Mouse (Mus musculus): Measurements from ENCODE around the gene Zfp446. TPM values are rescaled to one million over a fixed set of nuclear protein-coding genes. Genes with fewer than 3 reads are reported as not detected.
"Not testable (repeated sequence)": the region's sequence is repeated elsewhere in the genome, so short reads cannot be mapped to it uniquely, and the experiment has no call there.

Gene Zfp446
- total RNA-seq (2015): 1.7 and 1.8 TPM in 2 replicates
- 0.92 and 2.2 TPM in 2 replicates for total RNA-seq (2017)

DNA sequence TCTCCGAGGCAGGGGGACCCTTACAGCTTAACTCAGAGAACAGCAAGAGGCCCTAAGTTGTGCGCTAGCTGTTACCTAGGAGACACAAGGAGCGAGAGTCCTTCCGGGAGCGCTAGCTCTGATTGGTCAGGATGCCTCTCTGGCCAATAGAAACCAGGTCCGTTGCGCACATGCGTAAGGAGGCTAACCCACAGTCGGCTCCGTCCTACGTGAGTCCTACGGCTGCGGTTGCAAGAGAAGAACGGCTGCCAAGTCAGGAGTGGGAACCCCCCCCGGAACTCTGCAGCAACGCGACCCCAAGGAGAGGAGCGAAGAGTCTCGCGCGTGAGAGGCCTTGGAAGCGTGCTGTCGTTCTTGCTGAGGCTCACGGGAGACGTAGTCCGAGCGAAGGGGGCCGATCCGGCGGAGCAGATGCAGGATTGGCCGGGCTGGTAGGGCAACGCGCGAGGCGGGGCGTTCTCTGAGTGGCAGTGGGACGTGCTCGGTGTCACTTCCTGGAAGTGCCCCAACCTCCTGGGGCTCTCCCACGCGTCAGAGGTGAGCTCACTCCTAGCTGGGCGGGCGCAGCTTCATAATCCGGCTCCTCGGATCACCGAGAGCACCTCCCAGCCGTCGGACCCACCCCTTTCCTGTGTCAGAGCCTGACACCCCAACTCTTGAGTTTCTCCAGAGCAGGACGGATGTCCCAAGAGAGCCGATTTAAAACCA, at the start of gene Zfp446:
Zfp446 (plus strand) TSS at position 167 of the 708 bp plus-strand sequence.
- ATAC-seq (ENCODE audit: poor library complexity, severe bottlenecking): peak; percentile 94

DNA sequence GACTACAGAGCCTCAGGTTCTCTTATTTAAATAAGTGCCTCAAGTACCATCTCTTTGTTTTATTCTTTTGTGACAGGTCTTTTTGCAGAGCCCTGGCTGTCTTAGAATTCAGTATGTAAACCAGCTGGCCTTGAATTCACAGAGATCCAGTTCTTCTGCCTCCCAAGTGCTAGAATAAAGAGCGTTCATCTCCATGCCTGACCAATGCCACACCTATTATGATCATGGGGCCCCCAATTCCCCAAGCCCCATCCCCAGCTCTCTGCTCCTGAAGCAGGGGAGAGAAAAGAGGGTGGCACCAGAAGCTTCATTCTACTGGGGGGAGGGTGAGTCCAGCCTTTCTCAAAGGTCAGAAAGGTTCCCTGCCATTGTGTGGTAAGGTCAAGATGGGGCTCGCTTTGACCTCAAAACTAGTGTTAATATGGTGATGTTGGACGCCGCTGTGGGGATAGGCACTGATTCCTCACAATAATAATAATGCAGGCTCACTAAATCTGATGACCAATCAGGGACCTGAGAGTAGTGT, 44.0 kb upstream of the Zfp446 start:
- ATAC-seq (ENCODE audit: poor library complexity, severe bottlenecking): no peak

DNA sequence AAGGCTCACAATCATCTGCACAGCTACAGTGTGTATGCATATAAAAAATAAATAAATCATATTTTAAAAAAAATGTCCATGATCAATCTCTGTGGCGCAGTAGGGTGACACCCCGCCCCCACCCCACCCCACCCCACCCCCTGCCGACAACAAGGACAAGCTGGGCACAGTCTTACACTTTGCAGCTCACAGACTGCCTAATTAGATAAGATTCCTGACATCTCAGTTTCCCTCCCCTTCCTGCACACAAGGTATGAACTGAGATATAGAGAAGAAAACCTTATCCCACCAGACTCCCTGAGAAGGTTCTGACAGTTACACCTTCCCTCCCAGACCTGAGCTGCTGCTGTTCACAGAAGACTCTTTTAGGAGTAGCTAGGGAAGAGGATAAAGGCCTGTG, 42.8 kb upstream of the Zfp446 start:
- no peak for ATAC-seq (ENCODE audit: poor library complexity, severe bottlenecking)

DNA sequence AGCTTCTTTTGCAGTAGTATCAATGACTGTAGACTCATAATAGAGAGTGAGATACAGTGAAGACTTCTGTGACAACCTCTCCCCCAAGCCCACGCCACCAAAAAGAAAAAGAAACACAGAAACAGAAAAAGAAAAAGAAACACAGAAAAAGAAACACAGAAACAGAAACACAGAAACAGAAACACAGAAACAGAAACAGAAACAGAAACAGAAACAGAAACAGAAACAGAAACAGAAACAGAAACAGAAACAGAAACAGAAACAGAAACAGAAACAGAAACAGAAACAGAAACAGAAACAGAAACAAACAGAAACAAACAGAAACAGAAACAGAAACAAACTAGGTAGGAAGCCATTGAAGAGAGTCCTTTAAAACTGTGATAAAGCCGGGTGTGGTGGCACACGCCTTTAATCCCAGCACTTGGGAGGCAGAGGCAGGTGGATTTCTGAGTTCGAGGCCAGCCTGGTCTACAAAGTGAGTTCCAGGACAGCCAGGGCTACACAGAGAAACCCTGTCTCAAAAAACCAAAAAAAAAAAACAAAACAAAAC, 40.3 kb upstream of the Zfp446 start:
- ATAC-seq (ENCODE audit: poor library complexity, severe bottlenecking): not testable (repeated sequence)

DNA sequence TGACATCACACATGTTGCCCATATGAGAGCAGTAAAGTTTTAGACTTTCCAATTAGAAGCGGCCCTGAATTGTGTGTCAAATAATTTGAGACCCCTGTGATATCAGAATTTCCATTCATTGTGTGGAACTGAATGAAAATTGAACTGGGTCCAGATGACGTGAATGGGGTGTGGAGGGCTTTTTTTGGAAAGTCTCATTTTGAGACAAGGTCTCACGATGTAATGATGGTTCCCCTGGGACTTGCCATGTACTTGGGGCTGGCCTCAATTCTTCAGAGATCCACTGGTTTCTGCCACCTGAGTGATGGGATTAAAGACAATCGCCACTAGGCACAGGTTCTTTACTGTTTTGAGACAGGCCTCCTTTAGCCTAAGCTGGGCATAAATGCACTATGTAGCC, 37.0 kb upstream of the Zfp446 start:
- no peak for ATAC-seq (ENCODE audit: poor library complexity, severe bottlenecking)

DNA sequence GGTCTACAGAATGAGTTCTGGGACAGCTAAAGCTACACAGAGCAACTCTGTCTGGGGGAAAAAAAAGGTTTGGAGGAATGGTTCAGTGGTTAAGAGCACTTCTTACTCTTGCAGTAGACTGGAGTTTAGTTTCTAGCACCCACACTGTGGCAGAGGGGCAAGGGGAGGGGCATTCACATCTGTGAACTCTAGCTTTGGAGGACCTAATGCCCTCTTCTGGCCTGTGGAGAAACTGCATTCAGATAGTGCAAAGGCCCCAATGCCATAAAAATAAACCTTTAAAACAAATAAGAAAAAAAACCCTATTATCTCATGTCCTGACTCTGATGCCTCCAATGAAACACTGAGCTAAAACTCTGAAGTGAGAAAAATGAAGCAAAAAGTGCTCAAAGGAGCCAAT, 34.2 kb upstream of the Zfp446 start:
- ATAC-seq (ENCODE audit: poor library complexity, severe bottlenecking): peak; percentile 90

DNA sequence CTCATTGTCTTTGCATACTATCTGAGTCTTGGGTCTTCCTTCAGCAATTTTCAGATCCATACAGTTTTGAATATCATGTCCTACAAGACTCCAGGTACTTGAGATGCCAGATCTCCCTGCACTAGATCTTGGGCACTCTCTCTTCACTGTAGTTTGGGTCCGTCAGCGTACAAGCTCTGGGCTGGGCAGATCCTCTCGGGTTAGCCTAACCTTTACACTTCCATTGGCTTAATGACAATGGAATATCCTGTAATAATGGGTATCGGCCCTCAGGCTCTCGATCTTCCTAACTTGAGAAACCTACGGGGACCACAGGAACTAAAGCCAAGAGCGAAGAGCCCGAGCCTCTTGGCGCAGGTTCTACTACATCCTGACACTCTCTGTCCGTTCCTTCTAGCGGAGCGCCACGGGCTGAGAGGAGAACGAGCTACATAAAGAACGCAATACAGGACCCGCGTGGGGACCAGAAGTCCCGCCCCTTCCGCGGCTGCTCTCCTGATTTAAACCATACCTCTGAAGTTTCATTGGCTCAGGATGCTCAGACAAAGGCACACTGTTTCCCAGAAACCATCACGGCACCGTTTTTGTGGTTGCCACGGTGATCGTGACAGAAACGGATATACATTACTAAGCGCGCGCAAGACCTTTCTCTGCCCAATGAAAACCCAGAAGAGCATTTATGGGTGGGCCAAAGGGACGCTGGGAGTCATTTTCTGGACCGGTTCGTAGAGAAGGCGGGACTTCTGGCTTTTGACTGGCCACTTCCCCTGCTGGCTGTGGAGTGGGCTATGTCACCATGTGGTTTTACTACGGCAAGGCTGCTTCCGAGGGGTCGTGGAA, 28.4 kb upstream of the Zfp446 start:
- ATAC-seq (ENCODE audit: poor library complexity, severe bottlenecking): peak; percentile 96

DNA sequence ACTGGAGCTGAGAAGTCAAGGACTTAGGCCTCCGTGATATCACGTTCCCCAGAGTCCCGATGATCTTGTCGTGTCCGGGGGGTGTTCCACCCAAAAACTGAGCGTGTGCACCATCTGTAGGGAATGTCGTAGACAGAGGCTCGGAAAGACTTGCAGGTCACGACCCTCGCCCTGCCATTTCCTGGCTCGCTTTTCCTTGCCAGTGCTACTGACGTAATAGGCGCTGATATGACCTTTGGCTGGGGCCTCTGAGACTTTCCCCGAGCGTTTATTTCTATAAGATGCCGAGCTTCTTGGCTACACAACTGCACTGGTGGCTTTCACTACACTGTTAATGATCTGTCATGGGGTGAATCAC, 27.8 kb upstream of the Zfp446 start:
- peak; percentile 39 for ATAC-seq (ENCODE audit: poor library complexity, severe bottlenecking)

DNA sequence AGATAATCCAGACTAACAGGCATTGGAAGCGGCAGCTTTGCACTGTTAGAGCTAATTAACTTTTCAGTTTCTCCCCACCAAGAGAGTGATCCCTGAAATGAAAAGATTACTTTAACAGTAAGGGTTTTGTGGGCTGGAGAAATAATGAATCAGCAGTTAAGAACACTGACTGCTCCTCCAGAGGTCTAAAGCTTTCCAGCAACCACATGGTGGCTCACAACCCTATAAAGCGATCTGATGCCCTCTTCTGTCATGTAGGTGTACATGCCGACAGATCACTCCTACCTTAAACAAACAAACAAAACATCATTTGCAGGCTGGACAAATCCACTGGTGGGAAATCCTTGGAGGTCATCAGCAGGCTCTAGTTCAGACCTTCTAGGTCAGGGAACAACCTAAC, 22.8 kb upstream of the Zfp446 start:
- peak; percentile 48; the same call in 1 of the 2 replicates for ATAC-seq (ENCODE audit: poor library complexity, severe bottlenecking)

DNA sequence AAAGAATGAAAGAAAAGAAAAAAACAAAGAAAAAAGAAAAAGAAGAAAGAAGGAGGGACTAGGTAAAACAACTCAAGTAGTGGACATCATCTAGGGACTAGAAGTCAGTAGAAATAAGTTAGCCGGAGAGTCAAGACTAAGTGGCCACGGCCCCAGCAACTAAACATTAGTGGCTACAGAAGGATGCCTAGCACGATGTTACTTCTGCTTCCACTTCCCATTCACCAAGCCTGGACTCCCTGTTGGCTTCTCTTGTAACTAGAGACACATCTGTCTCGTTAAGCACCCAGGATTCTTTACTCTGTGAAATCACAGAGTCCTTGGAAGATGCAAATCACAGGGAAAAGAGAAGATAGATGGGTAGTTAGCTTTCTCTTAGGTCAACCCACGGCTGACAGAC, 20.1 kb upstream of the Zfp446 start:
- ATAC-seq (ENCODE audit: poor library complexity, severe bottlenecking): no peak

DNA sequence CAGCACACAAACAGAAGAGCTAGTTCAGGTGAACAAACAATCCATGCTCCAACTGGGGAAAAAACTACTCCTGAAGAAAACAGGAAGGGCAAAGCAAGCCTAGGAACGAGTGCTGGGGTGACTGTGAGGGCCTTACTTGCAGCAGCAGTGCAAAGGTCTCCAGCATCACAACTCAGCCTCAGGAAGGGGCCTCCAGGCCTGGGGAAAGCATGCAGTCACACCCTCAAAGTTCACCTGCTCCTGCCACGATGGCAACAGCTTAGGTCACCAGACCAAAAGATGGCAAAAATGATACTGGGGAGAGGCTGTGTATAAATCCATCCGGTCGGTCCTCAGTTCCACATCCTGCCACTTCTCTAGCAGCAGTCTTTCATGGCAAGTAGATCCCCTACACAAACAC, 18.7 kb upstream of the Zfp446 start:
- no peak for ATAC-seq (ENCODE audit: poor library complexity, severe bottlenecking)

DNA sequence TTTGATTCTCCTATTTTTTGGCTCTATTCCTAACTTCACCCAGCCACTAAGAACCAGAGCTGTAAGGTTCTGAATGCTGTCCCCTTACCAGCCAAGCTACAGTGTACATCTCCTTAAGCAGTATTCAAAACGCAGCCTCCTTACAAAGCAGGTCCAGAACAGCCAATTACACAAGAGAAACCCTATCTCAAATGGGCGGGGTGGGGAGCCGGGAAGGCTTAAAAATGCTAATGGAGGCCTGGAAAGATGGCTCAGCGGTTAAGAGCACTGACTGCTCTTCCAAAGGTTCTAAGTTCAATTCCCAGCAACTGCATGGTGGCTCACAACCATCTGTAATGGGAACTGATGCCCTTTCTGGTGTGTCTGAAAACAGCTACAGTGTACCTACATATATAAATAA, 17.9 kb upstream of the Zfp446 start:
- no peak for ATAC-seq (ENCODE audit: poor library complexity, severe bottlenecking)

DNA sequence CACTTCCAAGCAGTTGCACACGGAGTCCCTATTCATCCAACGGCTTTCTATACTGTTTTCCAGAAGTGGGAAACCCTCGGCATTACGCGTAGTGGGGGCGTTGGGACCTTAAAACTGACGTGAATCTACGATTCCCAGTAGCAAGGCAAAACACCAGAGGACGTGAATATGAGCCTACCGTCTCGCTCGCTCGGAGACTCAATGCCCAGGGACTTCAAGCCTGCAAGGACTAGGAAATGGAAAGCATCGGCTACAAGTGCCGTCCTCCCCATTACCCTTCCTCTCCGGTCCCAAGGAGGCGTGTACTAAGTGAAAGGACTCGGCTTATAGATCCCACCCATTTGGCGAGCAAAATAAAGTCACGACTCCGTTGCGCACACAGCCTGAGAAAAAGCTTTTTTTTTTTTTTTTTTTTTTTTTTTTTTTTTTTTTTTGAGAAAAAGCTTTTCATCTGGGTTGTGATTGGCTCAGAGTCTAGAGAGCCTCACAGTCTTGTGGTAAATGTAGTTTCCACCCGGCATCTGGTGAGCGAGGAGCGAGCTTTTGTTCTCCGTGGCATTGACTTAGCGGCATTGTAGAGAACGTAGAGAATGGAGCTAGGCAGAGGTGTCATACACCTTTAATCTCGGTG, 16.0 kb upstream of the Zfp446 start:
- peak; percentile 59 for ATAC-seq (ENCODE audit: poor library complexity, severe bottlenecking)

DNA sequence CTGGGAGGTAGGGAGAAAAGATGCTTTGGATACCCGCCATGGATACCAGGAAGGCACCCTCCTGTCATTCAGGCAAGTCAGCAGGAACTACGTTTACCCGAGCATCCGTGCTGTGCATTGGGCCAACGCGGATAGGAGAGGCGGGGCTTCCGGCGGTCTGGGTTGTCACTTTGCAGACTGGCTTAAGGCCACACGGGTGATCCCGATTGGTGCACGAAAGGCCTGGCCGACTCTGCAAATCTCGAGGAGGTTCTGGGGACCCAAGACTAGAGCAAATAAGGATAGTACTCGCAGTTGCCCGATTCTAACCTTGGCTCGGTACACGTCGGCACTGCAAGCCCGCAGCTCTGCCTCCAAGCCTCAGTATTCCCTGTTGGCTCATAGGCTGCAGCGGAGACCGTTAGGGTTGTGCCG, 12.0 kb upstream of the Zfp446 start, which contains the start of gene Zfp324:
Zfp324 (plus strand) TSS at position 161 of the 414 bp plus-strand sequence.
- peak; percentile 91 for ATAC-seq (ENCODE audit: poor library complexity, severe bottlenecking)

DNA sequence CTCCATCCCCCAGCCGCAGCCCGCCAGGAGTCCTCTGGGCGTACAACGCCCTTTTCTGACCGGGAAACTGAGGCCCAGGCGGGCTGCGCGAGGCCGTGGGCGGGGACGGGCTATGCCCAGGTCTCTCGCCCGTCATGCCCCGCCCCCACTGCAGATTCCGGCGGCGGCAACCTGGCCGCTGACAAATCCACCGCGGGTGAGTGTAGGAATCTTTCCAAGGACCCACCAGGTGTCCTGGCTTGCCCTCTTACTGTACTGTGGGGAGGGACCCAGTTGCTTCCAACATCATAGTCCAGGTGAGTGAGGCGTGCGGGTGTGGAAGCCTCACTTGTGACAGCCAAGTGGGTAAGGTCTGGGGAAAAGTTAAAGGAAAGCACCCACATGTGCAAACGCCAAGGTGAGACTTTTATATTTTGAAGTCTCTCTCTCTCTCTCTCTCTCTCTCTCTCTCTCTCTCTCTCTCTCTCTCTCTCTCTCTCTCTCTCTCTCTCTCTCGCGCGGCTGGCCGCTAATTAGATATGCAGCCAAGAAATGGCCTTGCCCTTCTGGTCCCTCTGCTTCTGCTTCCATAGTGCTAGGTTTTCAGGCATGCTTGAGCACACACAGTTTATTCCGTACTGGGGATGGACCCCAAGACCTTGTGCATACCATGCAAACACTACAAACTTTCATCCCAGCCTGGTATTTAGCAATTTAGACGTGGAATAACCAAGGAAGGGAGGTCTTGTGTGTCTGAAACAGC, 11.4 kb upstream of the Zfp446 start:
- peak; percentile 51 for ATAC-seq (ENCODE audit: poor library complexity, severe bottlenecking)

DNA sequence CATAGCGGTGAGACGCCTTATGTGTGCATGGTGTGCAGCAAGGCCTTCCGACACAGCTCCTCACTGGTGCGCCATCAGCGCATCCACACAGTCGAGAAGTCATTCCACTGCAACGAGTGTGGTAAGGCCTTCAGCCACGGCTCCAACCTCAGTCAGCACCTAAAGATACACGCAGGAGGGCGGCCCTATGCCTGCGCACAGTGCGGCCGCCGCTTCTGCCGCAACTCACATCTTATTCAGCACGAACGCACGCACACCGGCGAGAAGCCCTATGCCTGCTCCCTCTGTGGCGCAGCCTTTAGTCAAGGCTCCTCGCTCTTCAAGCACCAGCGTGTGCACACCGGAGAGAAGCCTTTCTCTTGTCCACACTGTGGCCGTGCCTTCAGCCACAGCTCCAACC, 6.7 kb upstream of the Zfp446 start:
- no peak for ATAC-seq (ENCODE audit: poor library complexity, severe bottlenecking)

DNA sequence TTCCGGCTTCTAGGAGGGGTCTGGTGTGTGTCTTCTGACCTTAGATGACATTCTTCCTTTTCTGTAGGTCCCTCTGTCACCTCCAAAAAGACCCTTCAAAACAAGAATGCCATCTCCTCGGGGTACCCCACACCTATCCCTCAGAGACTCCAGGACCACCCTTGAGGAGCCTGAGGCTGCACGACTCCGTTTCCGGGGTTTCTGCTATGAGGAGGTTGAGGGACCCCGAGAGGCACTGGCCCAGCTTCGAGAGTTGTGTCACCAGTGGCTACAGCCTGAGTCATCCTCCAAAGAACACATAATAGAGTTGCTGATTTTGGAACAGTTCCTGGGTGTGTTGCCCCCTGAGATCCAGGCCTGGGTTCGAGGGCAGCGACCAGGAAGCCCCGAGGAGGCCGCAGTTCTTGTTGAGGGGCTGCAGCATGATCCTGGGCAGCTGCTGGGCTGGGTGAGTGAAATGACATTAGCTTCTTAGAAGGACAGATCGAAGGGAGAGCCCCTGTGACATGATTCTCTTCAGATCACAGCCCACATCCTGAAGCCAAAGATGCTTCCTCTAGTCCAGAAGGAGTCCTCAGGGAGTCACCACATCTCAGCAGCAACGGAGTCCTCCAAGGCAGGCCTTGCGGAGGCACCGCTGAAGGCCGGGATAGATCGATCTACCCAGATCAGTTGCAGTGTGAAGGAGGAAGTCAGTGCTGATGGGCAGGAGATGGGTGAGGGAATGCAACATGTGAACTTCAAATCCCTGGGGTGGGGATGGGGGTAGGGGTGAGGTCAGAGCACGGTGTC, 1.5 kb downstream of the Zfp446 start:
- no peak for ATAC-seq (ENCODE audit: poor library complexity, severe bottlenecking)

DNA sequence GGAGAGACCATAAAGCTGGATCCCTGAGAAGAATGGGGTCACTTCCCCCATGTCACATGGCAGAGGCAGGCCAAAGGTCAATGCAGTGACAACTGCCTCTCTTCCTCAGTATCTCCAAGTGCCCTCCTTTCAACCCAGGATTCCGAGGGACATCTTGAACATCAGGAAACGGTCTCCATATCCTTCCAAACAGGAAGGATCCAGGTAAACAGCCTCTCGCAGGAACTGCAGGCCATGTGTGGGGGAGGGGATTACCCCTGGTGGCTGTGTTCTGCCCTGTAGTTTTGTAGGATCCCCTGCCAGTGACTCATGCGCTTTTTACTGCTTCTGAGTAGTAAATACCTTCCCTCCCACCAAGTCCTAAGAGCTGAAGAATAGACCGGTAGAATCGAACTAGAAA, 2.1 kb downstream of the Zfp446 start:
- no peak for ATAC-seq (ENCODE audit: poor library complexity, severe bottlenecking)

DNA sequence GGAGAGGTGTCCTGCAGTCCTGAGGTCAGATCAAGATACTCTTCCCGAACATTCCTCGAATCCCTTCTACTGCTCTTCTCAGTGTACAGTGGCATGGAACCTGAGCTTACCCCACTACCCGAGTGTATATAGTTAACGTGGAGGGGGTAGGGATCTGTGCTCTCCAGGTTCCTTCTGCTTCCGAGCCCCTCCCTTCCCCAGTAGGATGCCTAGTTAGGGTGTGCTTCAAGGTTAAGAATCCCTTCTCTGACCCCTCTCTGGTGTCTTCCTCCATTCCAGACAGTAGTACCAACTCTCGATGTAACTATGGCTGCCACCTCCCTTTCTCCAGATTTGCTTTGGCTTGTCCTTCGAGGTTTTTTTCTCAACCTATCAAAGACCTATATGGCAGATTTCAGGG, 2.6 kb downstream of the Zfp446 start:
- ATAC-seq (ENCODE audit: poor library complexity, severe bottlenecking): no peak

DNA sequence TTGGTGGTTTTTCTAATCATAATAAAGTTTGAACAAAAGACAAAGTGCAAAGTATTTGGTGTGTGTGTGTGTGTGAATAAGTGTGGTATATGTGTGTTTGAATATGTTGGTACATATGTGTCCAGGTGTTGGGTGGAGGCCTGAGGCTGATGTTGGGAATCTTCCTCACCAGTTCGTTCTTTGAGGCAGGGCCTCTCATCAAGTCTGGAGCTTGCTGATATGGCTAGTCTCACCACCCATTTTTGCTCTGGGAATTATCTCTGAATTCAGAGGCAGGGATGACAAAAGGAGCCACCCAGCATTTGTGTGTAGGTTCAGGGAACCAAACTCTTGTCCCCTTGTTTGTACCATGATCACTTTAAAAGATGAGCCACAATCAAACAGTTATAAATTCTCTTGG, 8.1 kb downstream of the Zfp446 start:
- ATAC-seq (ENCODE audit: poor library complexity, severe bottlenecking): no peak
